Mouse (Mus musculus) olfactory bulb, adult 2 months (tissue): Measurements from ENCODE around the gene Gm49378. TPM values are rescaled to one million over a fixed set of nuclear protein-coding genes. Genes with fewer than 3 reads are reported as not detected.

Experiments used
- H3K27ac ChIP-seq: fragments of 200-500 bp; 2 replicates; pipeline ENCODE4 v1.5.1; 2012; ENCODE audit warnings: low read depth, low read length; ENCODE audit not compliant: insufficient read depth
- H3K4me1 ChIP-seq: fragments of 200-500 bp; 2 replicates; pipeline ENCODE4 v1.6.1; 2012; ENCODE audit warnings: low read length; ENCODE audit not compliant: control insufficient read depth, insufficient read depth
- H3K4me3 ChIP-seq: fragments of 200-500 bp; 2 replicates; pipeline ENCODE4 v1.5.1; 2012; ENCODE audit warnings: mild to moderate bottlenecking, low read depth, low read length, moderate library complexity; ENCODE audit not compliant: insufficient read depth
- CTCF ChIP-seq: fragments of 200-500 bp; IDR thresholded peaks from 2 replicates; pipeline ENCODE4 v1.5.1; 2012; ENCODE audit warnings: low read depth, mild to moderate bottlenecking, low read length, moderate library complexity; ENCODE audit not compliant: insufficient read depth
- POLR2A ChIP-seq: fragments of 200-500 bp; IDR thresholded peaks from 2 replicates; pipeline ENCODE4 v1.6.1; 2012; ENCODE audit warnings: mild to moderate bottlenecking, low read depth, low read length, moderate library complexity; ENCODE audit not compliant: insufficient read depth
- WGBS: fragments of 180-500 bp; shearing (Covaris S2); methylation state at CpG from one replicate; pipeline ENCODE4 v1.1.7; 2018; 5-methylcytosine and 5-hydroxymethylcytosine counted together
- polyA plus RNA-seq: library from polyadenylated mRNA; stranded (reverse); fragments of >200 nt; gene quantifications from 2 replicates; pipeline ENCODE4 v1.2.4, GENCODE M21; 2012; ENCODE audit warnings: low replicate concordance; ENCODE audit not compliant: missing spikeins, insufficient read depth, insufficient read length

The Gm49378 gene
- polyA plus RNA-seq, 1 experiment = not detected

GRCm38 (mm10) chr14:55659960-55660573 lies 22.4 kb upstream of the Gm49378 start, which contains the start of gene Mdp1:
Mdp1 (minus strand) TSS chr14:55660508.
- H3K27ac ChIP-seq = 0 out of 2 replicates have a peak within 1 kb of the TSS, but pooled peaks have one; percentile 6
- under 1% methylated on average over 39 of the region's 39 CpGs for WGBS
- peak within 1 kb of the TSS; percentile 61 for H3K4me3 ChIP-seq
- no peaks in the 10 kb centered on the region for H3K4me1 ChIP-seq
- peak; percentile 84 for TF ChIP-seq CTCF
- TF ChIP-seq POLR2A = no peak

- 94% methylated on average over 5 of the region's 5 CpGs for WGBS
- Histone ChIP-seq H3K4me3 (no peak overlapping the region), H3K27ac (no peak overlapping the region), H3K4me1 (no peaks in the 10 kb centered on the region)
- no peak for TF ChIP-seq CTCF
- TF ChIP-seq POLR2A = no peak
Observed at GRCm38 (mm10) chr14:55658011-55658410, 20.3 kb upstream of the Gm49378 start.

- TF ChIP-seq POLR2A (no peak), CTCF (no peak)
- Histone ChIP-seq H3K4me3 (no peak overlapping the region), H3K27ac (no peak overlapping the region), H3K4me1 (no peaks in the 10 kb centered on the region)
- 79% methylated on average over 3 of the region's 3 CpGs for WGBS
Observed at GRCm38 (mm10) chr14:55656935-55657334, 19.2 kb upstream of the Gm49378 start.

GRCm38 (mm10) chr14:55651528-55651927 lies 13.8 kb upstream of the Gm49378 start:
- Histone ChIP-seq H3K27ac (no peak overlapping the region), H3K4me1 (no peaks in the 10 kb centered on the region), H3K4me3 (no peak overlapping the region)
- WGBS = 95% methylated on average over 7 of the region's 7 CpGs
- TF ChIP-seq CTCF (no peak), POLR2A (no peak)

GRCm38 (mm10) chr14:55649884-55650283 lies 12.2 kb upstream of the Gm49378 start, which contains the start of gene Tssk4:
Tssk4 (plus strand) TSS chr14:55650184.
- Histone ChIP-seq H3K4me1 (no peaks in the 10 kb centered on the region), H3K27ac (no peak within 1 kb of the TSS), H3K4me3 (no peak within 1 kb of the TSS)
- 96% methylated on average over 2 of the region's 2 CpGs for WGBS
- TF ChIP-seq CTCF (no peak), POLR2A (no peak)

GRCm38 (mm10) chr14:55644261-55644888 lies 6.7 kb upstream of the Gm49378 start:
- 17% methylated on average over 17 of the region's 17 CpGs for WGBS
- Histone ChIP-seq H3K4me3 (peak overlapping the region; percentile 25; the same call in 1 of the 2 replicates), H3K27ac (no peak overlapping the region), H3K4me1 (peaks cover 11% of the 10 kb centered on the region)
- TF ChIP-seq CTCF (no peak), POLR2A (no peak)

- peak within 1 kb of the TSS; percentile 77 for H3K4me3 ChIP-seq
- TF ChIP-seq CTCF = no peak
- peak; percentile 38 for TF ChIP-seq POLR2A
- under 1% methylated on average over 89 of the region's 89 CpGs for WGBS
- H3K4me1 ChIP-seq = peaks cover 11% of the 10 kb centered on the region
- H3K27ac ChIP-seq = peak within 1 kb of the TSS; percentile 100
Observed at GRCm38 (mm10) chr14:55643060-55643907, 5.6 kb upstream of the Gm49378 start, which contains the start of gene Tm9sf1. Tm9sf1 (minus strand) TSS chr14:55643806.

GRCm38 (mm10) chr14:55642679-55643059 lies 5.0 kb upstream of the Gm49378 start:
- WGBS = 17% methylated on average over 8 of the region's 8 CpGs
- TF ChIP-seq POLR2A (no peak), CTCF (no peak)
- peaks cover 11% of the 10 kb centered on the region for H3K4me1 ChIP-seq
- H3K4me3 ChIP-seq = peak overlapping the region; percentile 77
- peak overlapping the region; percentile 100; the same call in 1 of the 2 replicates for H3K27ac ChIP-seq
